Mouse (Mus musculus) Muller cell, postnatal 12 days (primary cell): ENCODE data around the gene Csgalnact2.

Experiments
- DNase-seq: peaks from one replicate; pipeline ENCODE4 v3.0.0-alpha.2; 2015; ENCODE audit errors: inconsistent ontology term

Gene Csgalnact2

GRCm38 (mm10) chr6:118138731-118139709 lies at the start of gene Csgalnact2:
Csgalnact2 (minus strand) TSS chr6:118139140.
- DNase-seq = peak; percentile 95

DNA sequence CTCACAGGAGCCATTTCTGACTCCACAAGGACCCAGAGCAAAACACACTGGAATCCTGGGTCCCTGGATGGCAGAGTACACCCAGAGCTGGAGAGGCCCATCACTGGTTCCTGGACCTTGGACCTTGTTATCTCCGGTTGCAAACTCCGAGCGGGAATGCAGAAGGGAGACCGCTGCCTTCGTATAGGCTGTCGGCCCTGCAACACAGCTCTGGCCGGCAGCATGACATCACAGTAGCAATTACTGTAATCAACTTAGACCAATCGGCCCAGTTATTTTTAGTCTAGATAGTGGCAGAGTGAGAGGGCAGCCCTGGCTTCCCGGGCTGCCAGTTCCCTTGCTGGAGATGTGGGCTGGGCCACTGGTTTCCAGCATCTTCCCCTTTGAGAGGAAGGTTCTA lies 49.7 kb upstream of the Csgalnact2 start:
- DNase-seq = no peak

GRCm38 (mm10) chr6:118187285-118187641 lies 48.3 kb upstream of the Csgalnact2 start:
- no peak for DNase-seq

DNA sequence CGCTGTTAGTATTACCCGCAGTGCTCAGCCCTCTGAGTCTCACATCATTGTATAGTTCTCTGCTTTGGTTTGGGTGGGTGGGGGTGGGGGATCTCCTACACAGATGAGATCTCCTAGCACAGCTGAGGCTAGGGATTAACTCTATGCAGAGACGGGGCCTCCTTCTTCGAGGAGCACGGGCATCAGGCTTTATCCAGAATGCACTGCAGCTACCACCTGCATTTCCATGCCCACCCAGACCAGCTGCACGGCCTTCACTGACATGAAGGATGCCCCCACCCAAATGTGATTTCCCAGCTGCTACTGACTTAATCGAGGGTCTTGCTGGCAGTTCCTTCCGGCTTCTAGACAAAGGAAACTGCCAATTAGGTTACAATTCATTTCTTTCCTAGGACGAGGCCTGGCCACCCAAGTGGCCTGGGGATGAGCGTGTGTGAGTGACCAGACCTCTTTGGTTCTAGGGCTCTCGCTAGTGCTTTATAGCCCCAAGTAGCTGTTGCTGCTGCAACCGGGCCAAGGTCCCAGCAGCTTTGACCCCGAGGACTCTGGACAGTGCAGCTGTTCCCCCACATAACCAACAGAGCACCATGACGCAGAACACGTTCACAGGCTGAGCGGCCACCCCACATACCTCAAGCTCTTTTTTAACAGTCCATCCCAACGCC lies 47.8 kb upstream of the Csgalnact2 start:
- no peak for DNase-seq

GRCm38 (mm10) chr6:118184126-118184525 lies 45.2 kb upstream of the Csgalnact2 start:
- no peak for DNase-seq

GRCm38 (mm10) chr6:118180085-118180423 lies 41.1 kb upstream of the Csgalnact2 start:
- no peak for DNase-seq

- DNase-seq = peak; percentile 72
These were observed 40.6 kb upstream of the Csgalnact2 start for GRCm38 (mm10) chr6:118179316-118180084.

- no peak for DNase-seq
These were observed 35.0 kb upstream of the Csgalnact2 start for GRCm38 (mm10) chr6:118173975-118174328.

- DNase-seq = no peak
These were observed 34.5 kb upstream of the Csgalnact2 start for GRCm38 (mm10) chr6:118173251-118173974.

DNA sequence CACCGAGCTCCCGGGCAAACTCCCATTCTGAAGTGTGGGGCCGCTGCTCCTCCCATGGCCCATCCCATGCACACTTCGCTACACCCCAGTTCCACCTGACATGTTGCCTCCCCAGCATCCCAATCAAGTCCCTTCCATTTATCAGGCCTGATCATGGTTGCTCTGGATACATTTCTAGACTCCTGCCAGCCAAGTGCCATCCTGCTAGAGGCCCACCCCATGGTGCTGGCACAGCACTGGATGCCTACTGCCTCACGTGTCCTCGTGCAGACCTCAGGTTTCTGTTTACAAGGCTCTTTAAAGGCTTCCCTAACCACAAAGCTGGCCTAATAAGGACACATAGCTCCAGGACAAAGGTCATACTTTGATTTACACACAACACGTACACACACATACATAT lies 32.4 kb upstream of the Csgalnact2 start:
- DNase-seq = no peak

- no peak for DNase-seq
These were observed 29.2 kb upstream of the Csgalnact2 start for GRCm38 (mm10) chr6:118168106-118168505.

DNA sequence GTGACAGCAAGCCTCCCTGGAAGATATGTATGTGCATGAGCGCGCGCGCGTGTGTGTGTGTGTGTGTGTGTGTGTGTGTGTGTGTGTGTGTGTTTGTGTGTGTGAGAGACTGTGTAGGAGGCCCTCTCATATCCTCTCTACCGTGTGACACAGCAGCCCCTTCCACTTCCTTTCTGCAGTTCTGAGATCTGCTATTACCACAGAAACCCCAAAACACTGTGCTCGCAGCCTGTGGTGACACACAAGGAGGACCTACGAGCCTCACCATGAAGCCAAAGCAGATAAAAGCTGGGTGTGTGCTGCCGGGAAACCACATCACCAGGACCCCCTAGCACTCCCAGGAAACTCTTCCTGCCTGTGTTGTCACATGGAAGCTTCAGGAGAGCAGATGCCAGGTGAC lies 28.1 kb upstream of the Csgalnact2 start:
- DNase-seq = no peak

DNA sequence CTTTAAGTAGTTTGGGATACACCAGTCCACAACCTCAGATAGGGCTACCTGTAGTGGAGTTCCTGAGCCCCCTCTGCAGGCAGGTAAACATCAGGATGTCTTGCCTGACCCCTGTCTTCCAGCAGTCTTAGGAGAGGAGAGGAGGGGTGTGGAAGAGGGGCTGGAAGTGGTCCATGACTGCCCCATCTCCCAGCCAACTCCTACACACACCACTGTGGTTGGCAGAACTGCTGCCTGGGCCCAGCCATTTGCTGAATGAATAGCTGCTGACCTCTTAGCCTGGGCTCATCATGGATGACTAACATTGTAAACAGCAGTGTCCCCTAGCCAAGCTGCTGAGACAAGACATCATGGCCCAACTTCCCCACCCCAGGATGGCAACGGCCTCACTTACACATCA lies 26.6 kb upstream of the Csgalnact2 start:
- no peak for DNase-seq

DNA sequence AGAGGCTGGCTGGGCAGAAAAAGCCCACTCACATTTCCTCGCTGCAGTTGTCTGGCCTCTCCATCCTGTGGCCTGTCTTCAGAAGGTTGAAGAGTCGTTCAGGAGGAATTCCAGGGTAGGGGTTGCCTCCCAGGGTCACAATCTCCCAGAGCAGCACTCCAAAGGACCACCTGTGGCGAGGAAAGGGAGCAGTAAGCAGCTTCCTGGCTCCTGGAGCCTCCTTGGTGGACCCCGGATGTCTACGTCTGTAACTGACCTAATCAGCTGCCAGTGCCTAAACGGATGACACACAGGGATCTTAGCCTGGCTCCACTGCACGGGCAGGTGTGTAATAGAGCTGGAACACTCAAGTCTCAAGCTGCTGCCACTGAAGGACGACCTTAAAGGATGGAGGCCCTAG lies 25.8 kb upstream of the Csgalnact2 start:
- no peak for DNase-seq

DNA sequence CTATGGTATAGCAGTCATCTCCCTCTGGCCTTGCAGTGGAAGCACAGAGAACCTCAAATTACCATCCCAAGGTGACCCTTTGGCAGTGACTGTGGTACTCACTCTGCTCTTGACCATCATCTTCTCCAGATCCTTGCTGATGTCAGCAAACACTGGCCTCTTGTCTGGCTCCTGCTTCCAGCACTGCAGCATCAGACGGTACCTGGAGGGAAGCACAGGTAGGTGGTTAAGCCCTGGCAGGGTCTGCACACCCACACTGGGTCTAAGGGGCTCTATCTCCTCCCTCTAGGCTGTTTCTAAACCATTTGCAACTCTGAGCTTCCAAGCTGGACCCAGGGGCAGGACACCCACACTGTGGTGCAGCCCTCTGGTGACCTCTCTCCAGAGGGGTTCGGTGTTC lies 24.1 kb upstream of the Csgalnact2 start:
- DNase-seq = no peak

DNA sequence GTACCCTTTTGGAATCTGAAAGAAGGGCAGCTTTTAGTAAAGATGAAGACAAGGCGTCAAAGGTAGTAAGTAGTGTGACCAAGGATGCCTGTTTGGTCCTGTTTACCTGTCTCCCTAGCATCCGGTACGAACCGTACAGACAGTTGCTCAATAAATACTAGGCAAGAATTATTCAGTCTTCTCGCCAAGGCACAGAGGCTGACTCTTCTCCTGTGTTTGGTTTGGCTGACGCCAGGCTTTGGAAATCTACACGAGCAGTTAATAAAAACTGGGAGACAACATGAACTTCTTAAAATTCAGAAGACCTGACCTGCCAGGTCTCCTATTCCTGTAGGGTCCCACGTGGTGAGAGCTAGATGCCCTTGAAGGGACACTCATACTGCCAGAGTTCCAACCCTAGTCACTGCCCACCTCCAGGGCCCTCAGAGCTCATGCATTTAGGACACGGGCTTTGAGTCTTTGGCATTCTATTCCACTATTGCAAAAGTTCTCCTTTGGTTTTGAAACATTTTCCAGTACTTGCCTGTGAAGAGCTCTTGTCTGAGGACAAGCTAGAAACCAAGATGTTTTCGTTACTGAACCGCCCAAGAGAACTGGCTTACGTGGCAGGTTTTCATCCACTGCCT lies 23.6 kb upstream of the Csgalnact2 start:
- no peak for DNase-seq

DNA sequence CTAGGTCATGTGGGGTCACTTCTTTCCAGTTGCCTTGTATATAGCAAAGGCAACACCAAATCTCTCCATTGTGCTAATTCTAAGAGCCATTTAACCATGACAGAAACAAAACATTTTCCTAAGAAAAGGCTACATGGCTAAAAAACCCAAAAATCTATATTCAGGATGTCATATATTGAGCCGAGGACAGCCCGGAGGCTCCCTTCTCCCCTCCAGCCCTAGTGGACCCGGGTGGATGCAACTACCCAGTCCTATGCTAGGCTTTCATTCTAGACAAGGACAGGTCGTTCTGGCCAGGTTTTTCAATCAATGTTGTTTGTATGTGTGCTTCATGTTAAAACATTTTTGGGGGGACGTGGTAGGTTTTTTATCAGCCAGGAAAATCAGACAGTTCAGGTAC lies 14.2 kb upstream of the Csgalnact2 start:
- DNase-seq = no peak

DNA sequence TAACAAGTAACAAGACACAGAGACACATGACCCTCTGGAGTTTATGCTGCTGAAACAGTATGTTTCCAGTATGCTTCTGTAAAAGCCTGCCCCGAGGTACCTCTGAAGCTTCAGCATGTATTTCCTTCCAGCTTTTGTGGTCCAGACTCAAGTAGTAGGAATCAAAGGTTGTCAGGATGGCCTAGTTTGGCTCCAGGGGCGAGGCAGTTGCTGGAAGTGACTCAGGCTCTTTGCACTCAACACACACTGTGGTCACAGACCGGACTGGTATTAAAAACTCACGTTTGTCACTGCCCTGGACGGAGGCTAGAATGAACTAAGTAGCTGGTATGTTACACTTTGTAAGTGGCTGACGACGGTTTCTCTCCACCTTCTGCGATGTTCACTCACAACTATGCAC lies 12.0 kb upstream of the Csgalnact2 start:
- no peak for DNase-seq

DNA sequence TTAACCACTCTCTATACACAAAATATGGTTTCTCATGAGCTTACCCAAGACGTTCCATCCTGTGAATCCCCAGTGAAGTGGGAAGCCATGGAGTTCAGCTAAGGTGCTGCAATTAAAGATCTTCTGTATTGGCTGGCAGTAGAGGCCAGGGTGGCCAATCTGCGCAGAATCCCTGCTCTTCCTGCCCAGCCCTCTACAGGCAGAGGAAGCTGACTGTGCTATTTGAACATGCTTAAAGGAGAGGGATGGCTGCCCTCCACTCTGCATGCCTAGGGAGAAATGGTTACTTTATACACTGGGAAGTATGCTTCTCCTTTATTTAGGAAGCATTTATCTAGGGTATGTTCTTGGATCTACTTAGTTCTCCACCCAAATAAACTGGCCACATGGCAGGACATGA lies 11.6 kb upstream of the Csgalnact2 start:
- DNase-seq = no peak

DNA sequence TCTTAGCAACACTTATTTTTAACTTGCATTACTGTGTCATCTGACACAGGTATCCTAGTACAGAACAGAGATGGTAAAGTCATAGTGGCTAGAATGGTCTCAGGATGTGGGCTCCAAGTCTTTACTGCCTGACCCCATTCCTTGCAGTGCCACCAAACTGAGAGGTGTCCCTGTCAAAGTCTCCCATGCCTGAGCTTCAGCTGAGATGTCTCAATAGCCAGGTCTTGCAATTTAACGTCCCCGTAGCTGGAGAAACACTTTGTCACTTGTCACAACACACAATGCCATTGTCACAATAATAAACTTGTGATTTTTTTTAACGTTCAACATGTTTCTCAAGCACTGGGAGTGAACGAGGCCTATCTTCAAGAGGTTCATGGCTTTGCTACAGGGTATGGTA lies 11.2 kb upstream of the Csgalnact2 start:
- DNase-seq = no peak

- no peak for DNase-seq
These were observed 2.0 kb upstream of the Csgalnact2 start for GRCm38 (mm10) chr6:118140961-118141360.
